Comparison of ENCODE assay signal across 16 mouse cellular contexts in the genomic region with DNA sequence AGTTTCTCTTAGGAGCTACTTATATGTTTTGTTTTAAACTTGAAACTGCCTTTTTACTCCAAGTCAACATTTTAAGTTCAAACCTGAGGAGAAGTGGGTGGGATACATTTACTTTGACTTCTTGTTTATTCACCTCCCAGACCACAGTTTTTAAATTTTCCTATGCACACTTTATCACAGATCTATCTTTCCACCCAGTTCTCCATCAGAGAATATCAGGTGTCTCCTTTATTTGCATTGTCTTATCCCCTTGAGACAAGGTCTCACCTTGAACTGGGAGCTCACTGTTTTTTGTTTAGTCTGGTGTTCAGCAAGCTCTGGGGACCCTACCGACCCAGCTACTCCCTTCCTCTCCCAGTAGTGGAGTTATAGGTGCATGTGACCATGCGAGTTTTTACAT.
"Had no signal": no experiment of that assay in that cellular context is flagged by ENCODE, and none has a peak within 500 bp of the region (broad histone marks: within the 10 kb centered on the region; RNA-seq: fewer than 3 reads in every experiment).

No protein-coding gene starts in this region.

- H3K4me1 ChIP-seq: lung, embryonic 15.5 days; megakaryocyte, embryonic 14.5 days; midbrain, embryonic 13.5 days; midbrain, embryonic 15.5 days; neural tube, embryonic 12.5 days; stomach, embryonic 15.5 days had no signal

- DNase-seq: lung, adult 2 months; lung, postnatal 14 days; lung, postnatal 36 days; right cerebral cortex, postnatal 14 days; thymus, adult 2 months; thymus, postnatal 25 days; thymus, postnatal 4 days had no signal

- H3K9me3 ChIP-seq: lung, embryonic 15.5 days; megakaryocyte, embryonic 14.5 days; midbrain, embryonic 13.5 days; midbrain, embryonic 15.5 days; neural tube, embryonic 12.5 days; stomach, embryonic 15.5 days had no signal

- H3K9ac ChIP-seq: lung, embryonic 15.5 days; midbrain, embryonic 13.5 days; midbrain, embryonic 15.5 days; neural tube, embryonic 12.5 days; stomach, embryonic 15.5 days had no signal

- H3K4me2 ChIP-seq: lung, embryonic 15.5 days; midbrain, embryonic 11.5 days; midbrain, embryonic 13.5 days; midbrain, embryonic 15.5 days; neural tube, embryonic 12.5 days; stomach, embryonic 15.5 days had no signal

- H3K36me3 ChIP-seq: lung, embryonic 15.5 days; midbrain, embryonic 13.5 days; midbrain, embryonic 15.5 days; neural tube, embryonic 12.5 days; stomach, embryonic 15.5 days had no signal

- ATAC-seq: lung, postnatal 0 days; midbrain, embryonic 13.5 days; midbrain, embryonic 15.5 days had no signal

- H3K27ac ChIP-seq: lung, embryonic 15.5 days; midbrain, embryonic 13.5 days; midbrain, embryonic 15.5 days; neural tube, embryonic 12.5 days; stomach, embryonic 15.5 days; stomach, postnatal 0 days had no signal

- H3K27me3 ChIP-seq: lung, embryonic 15.5 days; midbrain, embryonic 15.5 days; neural tube, embryonic 12.5 days; stomach, embryonic 15.5 days had no signal

- H3K4me3 ChIP-seq: lung, embryonic 15.5 days; midbrain, embryonic 13.5 days; midbrain, embryonic 15.5 days; neural tube, embryonic 12.5 days; stomach, embryonic 15.5 days had no signal
